Mouse (Mus musculus): Measurements from ENCODE around the gene Gm136. TPM values are rescaled to one million over a fixed set of nuclear protein-coding genes. Genes with fewer than 3 reads are reported as not detected.
"Not testable (repeated sequence)": the region's sequence is repeated elsewhere in the genome, so short reads cannot be mapped to it uniquely, and the experiment has no call there.

The Gm136 gene
- polyA plus RNA-seq, 1 experiment from 2014 or later: not detected

DNA sequence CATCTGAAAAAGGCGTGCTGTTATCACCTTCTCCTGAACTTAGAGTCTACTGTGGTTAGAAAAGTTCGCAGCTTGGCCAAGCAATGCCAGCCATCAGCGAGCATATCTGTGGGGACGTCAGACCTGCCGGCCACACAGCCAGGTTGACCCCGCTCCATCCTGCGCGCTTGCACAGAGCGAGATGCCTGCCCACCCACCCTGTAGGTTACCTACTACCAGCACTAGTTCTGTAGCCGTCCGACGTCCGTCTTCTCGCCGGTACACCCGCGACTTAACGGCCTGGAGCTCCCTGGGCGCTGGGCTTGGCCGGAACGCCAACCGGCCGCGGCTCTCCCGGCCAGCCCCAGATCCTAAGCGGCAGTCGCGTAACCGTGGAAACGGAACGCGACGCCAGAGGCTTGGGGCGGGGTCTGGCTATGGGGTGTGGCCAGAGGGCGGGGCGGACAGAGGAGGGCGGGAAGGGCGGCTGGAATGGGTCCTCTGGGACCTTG, 26.2 kb downstream of the Gm136 start, which contains the start of gene Cfap206:
Gene Cfap206 (minus strand): TSS at position 356 of the 491 bp plus-strand sequence.
- Histone ChIP-seq H3K27me3 (ENCODE audit: control insufficient read depth, insufficient read depth, low read length) (no peaks in the 10 kb centered on the region), H3K4me2 (ENCODE audit: low read length) (peak within 1 kb of the TSS; percentile 84), H3K4me3 (ENCODE audit: control insufficient read depth in 1 of 2, insufficient read depth in 1 of 2, low read depth in 1 of 2, low read length in 2 of 2) (peak within 1 kb of the TSS; percentile 50 to 52), H3K27ac (replicated peaks in 1 of 2; ENCODE audit: control insufficient read depth in 1 of 2, insufficient read depth in 1 of 2, low read depth in 2 of 2, low read length in 2 of 2) (no peak within 1 kb of the TSS), H3K9me3 (ENCODE audit: control insufficient read depth, low read length) (no peaks in the 10 kb centered on the region), H3K9ac (ENCODE audit: low read length) (peak within 1 kb of the TSS; percentile 55), H3K4me1 (ENCODE audit: control insufficient read depth in 2 of 2, insufficient read depth in 2 of 2, low read length in 2 of 2) (peaks cover 3% of the 10 kb centered on the region in 2 experiments; a peak in 2 of 4 replicates), H3K36me3 (ENCODE audit: control insufficient read depth, insufficient read depth, low read length) (no peaks in the 10 kb centered on the region)
- under 1% methylated on average over 38 of the region's 38 CpGs for WGBS
- peak; percentile 86 for ATAC-seq (ENCODE audit: insufficient number of reproducible peaks, insufficient read depth, low FRiP score, low read depth)

DNA sequence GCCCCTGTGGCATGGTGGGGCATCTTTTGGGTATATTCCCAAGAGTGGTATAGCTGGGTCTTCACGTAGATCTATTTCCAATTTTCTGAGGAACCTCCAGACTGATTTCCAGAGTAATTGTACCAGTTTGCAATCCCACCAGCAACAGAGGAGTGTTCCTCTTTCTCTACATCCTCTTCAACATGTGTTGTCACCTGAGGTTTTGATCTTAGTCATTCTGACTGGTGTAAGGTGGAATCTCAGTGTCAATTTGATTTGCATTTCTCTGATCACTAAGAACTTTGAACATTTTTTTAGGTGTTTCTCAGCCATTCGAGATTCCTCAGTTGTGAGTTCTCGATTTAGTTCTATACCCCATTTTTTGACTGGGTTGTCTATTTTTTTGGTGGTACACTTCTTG, 30.4 kb downstream of the Gm136 start:
- WGBS: 80% methylated on average over 3 of the region's 3 CpGs
- H3K27ac ChIP-seq (replicated peaks in 1 of 2; ENCODE audit: control insufficient read depth in 1 of 2, insufficient read depth in 1 of 2, low read depth in 2 of 2, low read length in 2 of 2); H3K27me3 ChIP-seq (ENCODE audit: control insufficient read depth, insufficient read depth, low read length); ATAC-seq (ENCODE audit: insufficient number of reproducible peaks, insufficient read depth, low FRiP score, low read depth); H3K9ac ChIP-seq (ENCODE audit: low read length); H3K4me1 ChIP-seq (ENCODE audit: control insufficient read depth in 2 of 2, insufficient read depth in 2 of 2, low read length in 2 of 2); H3K4me3 ChIP-seq (ENCODE audit: control insufficient read depth in 1 of 2, insufficient read depth in 1 of 2, low read depth in 1 of 2, low read length in 2 of 2); H3K4me2 ChIP-seq (ENCODE audit: low read length); H3K9me3 ChIP-seq (ENCODE audit: control insufficient read depth, low read length); H3K36me3 ChIP-seq (ENCODE audit: control insufficient read depth, insufficient read depth, low read length): not testable (repeated sequence)

DNA sequence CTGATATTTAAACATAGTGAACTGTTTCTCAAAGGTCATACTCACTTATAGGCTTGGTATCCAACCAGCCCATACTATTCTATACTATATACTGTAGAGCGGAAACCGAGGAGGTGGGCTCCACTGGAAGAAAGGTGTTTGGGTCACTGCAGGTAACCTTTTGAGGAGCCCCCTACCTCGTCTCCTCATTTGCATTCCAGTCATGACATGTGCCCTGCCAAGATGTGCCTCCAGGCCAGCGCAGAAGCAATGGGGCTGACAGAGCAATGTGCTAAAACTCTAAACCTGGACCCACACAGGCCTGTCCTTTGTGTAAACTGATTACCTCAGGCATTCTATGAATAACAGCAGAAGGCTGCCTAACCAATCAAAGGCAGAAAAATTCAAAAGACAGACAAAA, 31.8 kb downstream of the Gm136 start:
- no peaks in the 10 kb centered on the region for H3K4me1 ChIP-seq (ENCODE audit: control insufficient read depth in 2 of 2, insufficient read depth in 2 of 2, low read length in 2 of 2)
- no peaks in the 10 kb centered on the region for H3K27me3 ChIP-seq (ENCODE audit: control insufficient read depth, insufficient read depth, low read length)
- H3K27ac ChIP-seq (replicated peaks in 1 of 2; ENCODE audit: control insufficient read depth in 1 of 2, insufficient read depth in 1 of 2, low read depth in 2 of 2, low read length in 2 of 2): no peak overlapping the region
- no peak for ATAC-seq (ENCODE audit: insufficient number of reproducible peaks, insufficient read depth, low FRiP score, low read depth)
- no peak overlapping the region for H3K4me3 ChIP-seq (ENCODE audit: control insufficient read depth in 1 of 2, insufficient read depth in 1 of 2, low read depth in 1 of 2, low read length in 2 of 2)
- peaks cover 7% of the 10 kb centered on the region; the same call in 1 of the 2 replicates for H3K9me3 ChIP-seq (ENCODE audit: control insufficient read depth, low read length)
- WGBS: 73% methylated on average over 4 of the region's 4 CpGs
- no peaks in the 10 kb centered on the region for H3K36me3 ChIP-seq (ENCODE audit: control insufficient read depth, insufficient read depth, low read length)
- H3K4me2 ChIP-seq (ENCODE audit: low read length): no peak overlapping the region
- no peak overlapping the region for H3K9ac ChIP-seq (ENCODE audit: low read length)

DNA sequence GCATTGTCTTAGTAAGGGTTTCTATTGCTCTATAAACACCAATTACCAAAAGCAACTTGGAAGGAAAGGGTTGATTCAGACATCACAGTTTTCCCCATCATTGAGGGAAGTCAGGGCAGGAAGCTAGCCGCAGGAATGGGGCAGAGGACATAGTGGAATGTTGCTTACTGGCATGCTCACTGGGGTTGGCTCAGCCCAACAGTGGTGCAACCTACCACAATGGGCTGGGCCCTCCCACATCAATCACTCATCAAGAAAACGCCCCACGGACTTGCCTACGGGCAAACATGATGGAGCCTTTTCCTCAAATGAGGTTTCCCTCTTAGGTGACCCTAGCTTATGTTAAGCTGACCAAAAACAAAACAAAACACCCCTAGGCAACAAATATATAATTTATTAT, 32.9 kb downstream of the Gm136 start:
- H3K9ac ChIP-seq (ENCODE audit: low read length): no peak overlapping the region
- no peak overlapping the region for H3K4me3 ChIP-seq (ENCODE audit: control insufficient read depth in 1 of 2, insufficient read depth in 1 of 2, low read depth in 1 of 2, low read length in 2 of 2)
- H3K27me3 ChIP-seq (ENCODE audit: control insufficient read depth, insufficient read depth, low read length): no peaks in the 10 kb centered on the region
- no peaks in the 10 kb centered on the region for H3K36me3 ChIP-seq (ENCODE audit: control insufficient read depth, insufficient read depth, low read length)
- no peaks in the 10 kb centered on the region for H3K4me1 ChIP-seq (ENCODE audit: control insufficient read depth in 2 of 2, insufficient read depth in 2 of 2, low read length in 2 of 2)
- H3K9me3 ChIP-seq (ENCODE audit: control insufficient read depth, low read length): peaks cover 13% of the 10 kb centered on the region; the same call in 1 of the 2 replicates
- no peak overlapping the region for H3K27ac ChIP-seq (replicated peaks in 1 of 2; ENCODE audit: control insufficient read depth in 1 of 2, insufficient read depth in 1 of 2, low read depth in 2 of 2, low read length in 2 of 2)
- 69% methylated on average over 4 of the region's 4 CpGs for WGBS
- no peak for ATAC-seq (ENCODE audit: insufficient number of reproducible peaks, insufficient read depth, low FRiP score, low read depth)
- no peak overlapping the region for H3K4me2 ChIP-seq (ENCODE audit: low read length)

DNA sequence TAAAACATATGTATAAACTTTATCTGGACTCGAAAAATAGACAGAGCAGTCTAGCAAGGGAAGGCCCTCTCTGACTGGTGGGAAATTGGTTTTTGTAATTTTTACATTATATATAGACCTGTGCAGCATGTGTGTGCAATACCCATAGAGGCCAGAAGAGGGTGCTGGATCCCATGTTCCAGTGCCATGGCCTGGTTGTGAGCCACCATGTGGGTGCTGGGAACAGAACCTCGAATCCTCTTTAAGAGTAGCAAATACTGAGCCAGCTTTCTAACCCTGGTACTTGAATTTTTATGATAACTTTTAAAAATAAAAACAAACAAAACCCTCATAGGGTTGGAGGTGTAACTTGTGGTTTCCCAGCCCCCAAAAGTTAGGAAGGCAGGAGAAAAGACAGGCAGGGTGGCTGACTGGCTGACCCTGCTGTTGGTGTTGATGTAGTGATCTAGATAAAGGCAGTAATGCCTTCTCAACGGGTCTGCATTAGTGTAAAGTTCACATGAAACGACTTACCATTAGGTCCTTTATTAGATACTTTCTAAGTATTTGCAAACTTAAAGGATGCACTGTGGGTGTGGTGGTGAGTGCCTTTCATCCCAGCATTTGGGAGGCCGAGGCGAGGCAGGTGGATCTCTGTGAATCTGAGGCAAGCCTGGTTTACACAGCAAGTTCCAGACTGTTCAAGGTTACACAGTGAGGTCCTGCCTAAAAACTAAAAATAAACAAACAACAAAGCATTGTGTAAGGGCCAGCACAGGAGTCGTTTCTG, 35.8 kb downstream of the Gm136 start:
- Histone ChIP-seq H3K9me3 (ENCODE audit: control insufficient read depth, low read length) (peaks cover 13% of the 10 kb centered on the region; the same call in 1 of the 2 replicates), H3K36me3 (ENCODE audit: control insufficient read depth, insufficient read depth, low read length) (no peaks in the 10 kb centered on the region), H3K27ac (replicated peaks in 1 of 2; ENCODE audit: control insufficient read depth in 1 of 2, insufficient read depth in 1 of 2, low read depth in 2 of 2, low read length in 2 of 2) (no peak overlapping the region), H3K9ac (ENCODE audit: low read length) (no peak overlapping the region), H3K4me1 (ENCODE audit: control insufficient read depth in 2 of 2, insufficient read depth in 2 of 2, low read length in 2 of 2) (no peaks in the 10 kb centered on the region), H3K27me3 (ENCODE audit: control insufficient read depth, insufficient read depth, low read length) (no peaks in the 10 kb centered on the region), H3K4me2 (ENCODE audit: low read length) (no peak overlapping the region), H3K4me3 (ENCODE audit: control insufficient read depth in 1 of 2, insufficient read depth in 1 of 2, low read depth in 1 of 2, low read length in 2 of 2) (no peak overlapping the region)
- WGBS: 82% methylated on average over 7 of the region's 7 CpGs
- no peak for ATAC-seq (ENCODE audit: insufficient number of reproducible peaks, insufficient read depth, low FRiP score, low read depth)

DNA sequence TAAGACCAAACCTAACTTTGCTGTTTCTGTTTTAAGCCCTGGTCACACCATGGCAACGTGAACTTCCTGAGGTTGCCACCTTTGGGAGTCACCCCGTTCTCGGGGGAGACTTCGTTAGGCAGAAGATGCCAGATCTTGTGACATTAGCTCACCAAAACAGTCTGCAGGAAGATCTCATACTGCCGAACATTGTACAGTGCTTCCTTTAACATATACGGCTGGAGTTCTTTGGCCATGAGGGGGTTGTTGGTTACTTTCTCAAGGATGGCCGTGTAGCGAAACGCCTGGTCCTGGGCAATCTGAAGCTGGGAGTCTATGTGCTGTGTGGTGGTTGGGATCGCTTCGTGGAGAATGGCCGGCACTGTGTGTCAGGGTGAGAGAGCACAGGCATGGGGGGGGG, 36.6 kb downstream of the Gm136 start:
- H3K9ac ChIP-seq (ENCODE audit: low read length): no peak overlapping the region
- no peaks in the 10 kb centered on the region for H3K27me3 ChIP-seq (ENCODE audit: control insufficient read depth, insufficient read depth, low read length)
- no peak for ATAC-seq (ENCODE audit: insufficient number of reproducible peaks, insufficient read depth, low FRiP score, low read depth)
- 91% methylated on average over 12 of the region's 12 CpGs for WGBS
- no peak overlapping the region for H3K4me2 ChIP-seq (ENCODE audit: low read length)
- no peaks in the 10 kb centered on the region for H3K4me1 ChIP-seq (ENCODE audit: control insufficient read depth in 2 of 2, insufficient read depth in 2 of 2, low read length in 2 of 2)
- H3K36me3 ChIP-seq (ENCODE audit: control insufficient read depth, insufficient read depth, low read length): no peaks in the 10 kb centered on the region
- no peak overlapping the region for H3K27ac ChIP-seq (replicated peaks in 1 of 2; ENCODE audit: control insufficient read depth in 1 of 2, insufficient read depth in 1 of 2, low read depth in 2 of 2, low read length in 2 of 2)
- no peak overlapping the region for H3K4me3 ChIP-seq (ENCODE audit: control insufficient read depth in 1 of 2, insufficient read depth in 1 of 2, low read depth in 1 of 2, low read length in 2 of 2)
- H3K9me3 ChIP-seq (ENCODE audit: control insufficient read depth, low read length): peaks cover 13% of the 10 kb centered on the region; the same call in 1 of the 2 replicates

DNA sequence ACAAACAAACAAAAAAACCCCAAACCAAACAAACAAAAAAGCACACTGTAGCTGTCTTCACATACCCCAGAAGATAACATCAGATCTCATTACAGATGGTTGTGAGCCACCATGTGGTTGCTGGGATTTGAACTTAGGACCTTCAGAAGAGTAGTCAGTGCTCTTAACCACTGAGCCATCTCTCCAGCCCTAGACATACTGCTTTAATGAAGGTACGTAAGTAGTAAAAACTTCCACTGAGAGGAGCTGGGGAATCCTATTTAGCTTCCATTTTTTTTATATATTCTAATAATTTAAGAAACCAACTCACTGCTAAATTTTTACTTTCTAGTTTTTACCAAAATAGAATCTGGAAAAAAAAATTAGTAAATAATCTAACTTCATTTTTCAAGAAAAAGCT, 41.0 kb downstream of the Gm136 start:
- H3K4me2 ChIP-seq (ENCODE audit: low read length): no peak overlapping the region
- H3K36me3 ChIP-seq (ENCODE audit: control insufficient read depth, insufficient read depth, low read length): no peaks in the 10 kb centered on the region
- H3K9me3 ChIP-seq (ENCODE audit: control insufficient read depth, low read length): peaks cover 10% of the 10 kb centered on the region; the same call in 1 of the 2 replicates
- no peak for ATAC-seq (ENCODE audit: insufficient number of reproducible peaks, insufficient read depth, low FRiP score, low read depth)
- 84% methylated on average over 1 of the region's 1 CpGs for WGBS
- no peaks in the 10 kb centered on the region for H3K4me1 ChIP-seq (ENCODE audit: control insufficient read depth in 2 of 2, insufficient read depth in 2 of 2, low read length in 2 of 2)
- no peak overlapping the region for H3K4me3 ChIP-seq (ENCODE audit: control insufficient read depth in 1 of 2, insufficient read depth in 1 of 2, low read depth in 1 of 2, low read length in 2 of 2)
- no peak overlapping the region for H3K27ac ChIP-seq (replicated peaks in 1 of 2; ENCODE audit: control insufficient read depth in 1 of 2, insufficient read depth in 1 of 2, low read depth in 2 of 2, low read length in 2 of 2)
- no peak overlapping the region for H3K9ac ChIP-seq (ENCODE audit: low read length)
- H3K27me3 ChIP-seq (ENCODE audit: control insufficient read depth, insufficient read depth, low read length): no peaks in the 10 kb centered on the region

Data from heart, embryonic 14.5 days (tissue).